Mouse (Mus musculus) olfactory bulb, adult 2 months (tissue): ENCODE measurements around the gene Uchl4.

Experiments
- CTCF ChIP-seq: fragments of 200-500 bp; IDR thresholded peaks from 2 replicates; pipeline ENCODE4 v1.5.1; 2012; ENCODE audit warnings: low read depth, mild to moderate bottlenecking, low read length, moderate library complexity; ENCODE audit not compliant: insufficient read depth
- POLR2A ChIP-seq: fragments of 200-500 bp; IDR thresholded peaks from 2 replicates; pipeline ENCODE4 v1.6.1; 2012; ENCODE audit warnings: mild to moderate bottlenecking, low read depth, low read length, moderate library complexity; ENCODE audit not compliant: insufficient read depth

DNA sequence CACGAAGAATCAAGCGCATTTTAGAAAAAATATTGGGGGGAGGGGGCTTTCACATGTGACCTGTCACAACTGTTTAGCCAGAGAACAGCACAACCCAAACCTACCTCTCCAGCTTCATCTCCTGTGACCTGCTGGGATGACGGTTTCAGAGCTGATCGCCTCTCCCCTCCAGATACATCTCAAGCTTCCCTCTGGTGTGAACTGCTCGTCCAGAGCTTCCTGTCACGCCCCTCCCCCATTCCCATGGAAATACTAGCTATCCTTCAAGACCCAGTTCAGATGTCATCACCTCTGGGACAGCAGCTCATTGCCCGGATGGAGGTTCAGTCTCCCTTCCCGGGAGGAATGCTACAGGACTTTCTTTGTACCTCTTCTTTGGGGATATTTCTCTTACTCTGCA is 5.7 kb downstream of the Uchl4 start:
- TF ChIP-seq CTCF: no peak
- TF ChIP-seq POLR2A: no peak
